Mouse (Mus musculus) kidney, adult 18-20 months (tissue): ENCODE measurements at regions not wholly inside any gene's neighbourhood (a gene's known extent, or its start where the extent isn't known, plus 50 kb on each side); places are given as distances from the start of the nearest gene placed in this dataset.

ENCODE experiments used
- DNase-seq: peaks from one replicate; pipeline ENCODE4 v3.0.0; 2021

GRCm38 (mm10) chr9:87452571-87452970 lies 197.2 kb upstream of the Cep162 start:
- no peak for DNase-seq

GRCm38 (mm10) chr9:87443467-87444235 lies 188.3 kb upstream of the Cep162 start:
- DNase-seq = no peak

- DNase-seq = no peak
These were observed 176.7 kb upstream of the Cep162 start for GRCm38 (mm10) chr9:87432072-87432471.

- DNase-seq = no peak
These were observed 176.2 kb upstream of the Cep162 start for GRCm38 (mm10) chr9:87431523-87431922.

GRCm38 (mm10) chr9:87425201-87425600 lies 169.9 kb upstream of the Cep162 start:
- peak; percentile 27 for DNase-seq

- no peak for DNase-seq
These were observed 165.8 kb upstream of the Cep162 start for GRCm38 (mm10) chr9:87421175-87421574.

- peak; percentile 14 for DNase-seq
These were observed 164.0 kb upstream of the Cep162 start for GRCm38 (mm10) chr9:87419376-87419775.

GRCm38 (mm10) chr9:87412894-87413293 lies 157.6 kb upstream of the Cep162 start:
- DNase-seq = no peak

- DNase-seq = no peak
These were observed 155.7 kb upstream of the Cep162 start for GRCm38 (mm10) chr9:87411044-87411443.

GRCm38 (mm10) chr9:87409736-87410135 lies 154.4 kb upstream of the Cep162 start:
- DNase-seq = no peak

- DNase-seq = no peak
These were observed 153.5 kb upstream of the Cep162 start for GRCm38 (mm10) chr9:87408805-87409204.

- DNase-seq = no peak
These were observed 151.1 kb upstream of the Cep162 start for GRCm38 (mm10) chr9:87406476-87406875.

- DNase-seq = no peak
These were observed 149.9 kb upstream of the Cep162 start for GRCm38 (mm10) chr9:87405115-87405720.

GRCm38 (mm10) chr9:87402010-87402409 lies 146.7 kb upstream of the Cep162 start:
- no peak for DNase-seq

- no peak for DNase-seq
These were observed 132.2 kb upstream of the Cep162 start for GRCm38 (mm10) chr9:87387516-87387915.

GRCm38 (mm10) chr9:87383513-87383912 lies 128.2 kb upstream of the Cep162 start:
- DNase-seq = no peak

- DNase-seq = no peak
These were observed 122.6 kb upstream of the Cep162 start for GRCm38 (mm10) chr9:87377921-87378320.

- no peak for DNase-seq
These were observed 121.5 kb upstream of the Cep162 start for GRCm38 (mm10) chr9:87376731-87377310.

- no peak for DNase-seq
These were observed 117.0 kb upstream of the Cep162 start for GRCm38 (mm10) chr9:87372251-87372905.

GRCm38 (mm10) chr9:87369059-87369458 lies 113.7 kb upstream of the Cep162 start:
- DNase-seq = no peak

- no peak for DNase-seq
These were observed 91.7 kb upstream of the Cep162 start for GRCm38 (mm10) chr9:87347008-87347407.

GRCm38 (mm10) chr9:87346278-87346882 lies 91.0 kb upstream of the Cep162 start:
- DNase-seq = no peak

GRCm38 (mm10) chr9:87341438-87341837 lies 86.1 kb upstream of the Cep162 start:
- no peak for DNase-seq
